Mouse (Mus musculus): Measurements from ENCODE around the gene Gsap.

The Gsap gene

GRCm38 (mm10) chr5:21260746-21261145 lies 74.7 kb downstream of the Gsap start:
- DNase-seq (ENCODE audit: low read depth, low spot score) = no peak

DNA sequence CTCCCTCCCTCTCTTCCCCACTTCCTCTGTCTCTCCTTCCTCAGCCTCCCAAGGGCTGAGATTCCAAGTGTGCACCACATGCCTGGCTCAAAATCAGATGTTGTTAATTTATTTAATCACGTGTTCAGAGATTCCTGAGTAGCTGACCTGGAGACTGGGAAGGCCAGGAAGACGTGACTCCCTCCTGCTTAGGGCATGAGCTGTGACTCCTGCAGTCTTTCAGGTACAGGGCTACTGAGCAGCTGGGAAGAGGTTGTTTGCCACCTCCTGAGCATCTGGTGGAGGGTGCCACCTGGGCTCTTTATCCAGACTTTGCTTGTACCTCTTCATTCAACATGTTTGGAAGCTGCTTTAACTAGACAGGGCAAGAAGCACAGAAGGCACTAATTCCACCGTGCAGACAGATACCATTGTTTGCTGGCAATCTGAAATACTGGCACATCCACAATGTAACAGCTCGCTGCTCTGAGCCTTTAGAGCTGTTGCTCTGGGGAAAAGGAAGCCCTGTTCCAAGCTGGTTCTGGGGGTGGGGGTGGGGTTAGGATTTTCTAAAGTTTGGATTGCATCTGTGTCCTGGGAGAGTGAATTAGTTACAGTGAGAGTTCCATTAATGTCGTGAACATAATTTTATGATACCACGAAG lies 75.3 kb downstream of the Gsap start:
- no peak for DNase-seq (ENCODE audit: low read depth, low spot score)

- peak; percentile 50 for DNase-seq (ENCODE audit: low read depth, low spot score)
Observed at GRCm38 (mm10) chr5:21263202-21264055, 77.4 kb downstream of the Gsap start.

DNA sequence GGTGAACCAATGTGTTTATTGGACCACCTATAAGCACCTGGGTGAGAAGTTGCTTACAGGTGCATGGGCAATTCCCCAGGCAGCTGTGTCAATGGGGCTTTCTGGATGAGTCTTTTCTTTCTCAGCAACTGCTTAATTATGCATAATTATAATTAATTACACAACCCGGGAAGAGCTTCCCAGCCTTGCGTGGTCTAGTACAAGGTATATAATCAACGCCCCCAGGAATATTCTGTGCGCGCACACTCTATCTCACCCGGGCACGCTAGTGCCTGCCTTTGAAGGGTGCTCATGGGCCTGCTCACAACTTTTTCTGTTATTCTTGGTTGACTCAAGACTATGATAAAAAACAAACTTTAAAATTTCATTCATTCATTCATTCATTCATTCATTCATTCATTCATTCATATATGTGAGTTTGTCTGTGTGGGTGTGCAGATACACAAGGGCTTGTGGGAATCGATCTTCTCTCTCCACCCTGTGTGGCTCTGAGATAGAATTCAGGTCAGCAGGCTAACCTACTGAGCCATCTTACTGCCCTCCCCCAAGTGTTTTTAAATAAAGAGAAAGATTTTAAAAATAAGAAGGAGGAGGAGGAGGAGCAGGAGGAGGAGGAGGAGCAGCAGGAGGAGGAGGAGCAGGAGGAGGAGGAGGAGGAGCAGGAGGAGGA lies 78.4 kb downstream of the Gsap start:
- DNase-seq (ENCODE audit: low read depth, low spot score) = no peak

DNA sequence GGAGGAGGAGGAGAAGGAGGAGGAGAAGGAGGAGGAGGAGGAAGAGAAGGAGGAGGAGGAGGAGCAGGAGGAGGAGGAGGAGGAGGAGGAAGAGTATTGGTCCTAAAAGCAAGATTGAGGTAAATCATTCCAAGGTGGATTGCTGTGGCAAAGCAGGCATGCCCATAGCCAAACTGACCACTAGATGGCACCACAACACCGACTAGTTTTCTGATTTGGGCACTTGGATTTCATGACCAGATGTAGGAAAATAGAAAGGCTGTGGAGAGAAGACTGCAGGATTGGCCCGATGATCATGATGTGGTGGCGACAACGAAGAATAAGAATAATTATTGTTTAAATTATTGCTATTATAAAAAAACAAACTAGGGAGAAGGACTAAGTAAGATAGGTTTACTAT lies 79.0 kb downstream of the Gsap start:
- peak; percentile 90 for DNase-seq (ENCODE audit: low read depth, low spot score)

GRCm38 (mm10) chr5:21267090-21267489 lies 81.0 kb downstream of the Gsap start:
- no peak for DNase-seq (ENCODE audit: low read depth, low spot score)

GRCm38 (mm10) chr5:21269446-21269845 lies 83.4 kb downstream of the Gsap start:
- DNase-seq (ENCODE audit: low read depth, low spot score) = no peak

DNA sequence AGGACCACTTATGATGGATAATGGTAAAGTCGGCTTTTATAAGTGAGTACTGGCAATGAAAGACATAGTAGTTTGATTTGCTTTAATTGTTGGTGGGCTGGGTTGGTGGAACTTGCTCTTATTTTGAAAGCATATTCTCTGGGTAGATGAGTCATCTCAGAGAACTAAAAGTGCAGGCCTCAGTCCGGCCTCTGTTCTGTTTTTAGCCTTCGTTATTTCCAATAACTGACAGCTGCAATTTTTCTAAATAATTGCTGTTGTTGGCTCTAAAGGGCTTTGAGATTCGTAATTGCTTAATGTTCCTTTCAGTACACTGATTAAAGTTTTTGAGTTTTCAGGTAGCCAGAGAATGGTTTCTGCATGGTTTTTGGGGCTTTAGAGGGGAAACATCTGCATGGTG lies 84.7 kb downstream of the Gsap start:
- no peak for DNase-seq (ENCODE audit: low read depth, low spot score)

DNA sequence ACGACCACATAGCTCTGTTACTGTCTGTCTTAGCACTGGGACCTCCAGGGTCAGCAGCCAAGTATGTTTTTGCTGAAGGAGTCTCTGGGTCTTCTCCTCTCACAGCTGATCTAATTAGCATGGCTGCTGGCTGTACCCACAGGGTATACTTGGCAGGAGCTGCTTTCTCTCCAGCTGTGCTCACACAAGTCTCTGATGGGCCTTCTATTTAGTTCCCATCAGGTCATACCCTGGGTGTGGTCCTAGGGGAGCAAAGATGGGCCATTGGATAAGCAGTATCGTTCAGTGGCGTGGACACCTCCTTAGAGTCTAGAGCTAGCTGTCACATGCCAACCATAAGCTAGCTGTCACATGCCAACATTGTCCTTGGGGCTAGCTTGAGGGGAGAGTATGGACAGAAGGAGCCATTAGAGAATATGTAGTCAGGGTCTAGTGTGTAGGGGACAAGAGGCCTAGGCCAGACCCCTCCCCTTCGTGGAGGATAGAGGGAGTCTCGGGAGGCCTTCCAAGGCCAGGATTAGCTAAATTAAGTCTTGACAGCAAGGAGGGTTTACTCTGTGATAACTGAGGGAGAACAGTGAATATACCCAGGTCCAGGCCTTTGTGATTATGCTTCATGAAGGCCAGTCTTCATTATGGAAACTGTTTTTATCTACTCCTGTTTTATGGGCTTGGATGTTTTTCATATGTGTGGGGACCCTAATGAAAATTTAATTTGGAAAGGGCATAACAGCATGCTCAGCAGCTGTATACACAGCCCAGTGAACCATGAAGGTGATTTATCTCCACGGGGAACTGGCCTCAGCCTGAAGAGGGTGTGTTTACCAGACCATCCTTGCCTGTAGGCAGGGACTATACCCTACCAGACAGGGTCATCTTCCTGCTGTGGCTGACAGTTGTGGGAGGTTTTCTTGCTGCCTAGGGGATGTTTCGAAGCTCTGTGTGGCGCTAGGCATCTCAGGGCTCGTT lies 85.6 kb downstream of the Gsap start:
- DNase-seq (ENCODE audit: low read depth, low spot score) = no peak

- DNase-seq (ENCODE audit: low read depth, low spot score) = peak; percentile 35
Observed at GRCm38 (mm10) chr5:21277685-21278084, 91.6 kb downstream of the Gsap start.

GRCm38 (mm10) chr5:21283356-21284062 lies 97.5 kb downstream of the Gsap start:
- peak; percentile 19 for DNase-seq (ENCODE audit: low read depth, low spot score)

DNA sequence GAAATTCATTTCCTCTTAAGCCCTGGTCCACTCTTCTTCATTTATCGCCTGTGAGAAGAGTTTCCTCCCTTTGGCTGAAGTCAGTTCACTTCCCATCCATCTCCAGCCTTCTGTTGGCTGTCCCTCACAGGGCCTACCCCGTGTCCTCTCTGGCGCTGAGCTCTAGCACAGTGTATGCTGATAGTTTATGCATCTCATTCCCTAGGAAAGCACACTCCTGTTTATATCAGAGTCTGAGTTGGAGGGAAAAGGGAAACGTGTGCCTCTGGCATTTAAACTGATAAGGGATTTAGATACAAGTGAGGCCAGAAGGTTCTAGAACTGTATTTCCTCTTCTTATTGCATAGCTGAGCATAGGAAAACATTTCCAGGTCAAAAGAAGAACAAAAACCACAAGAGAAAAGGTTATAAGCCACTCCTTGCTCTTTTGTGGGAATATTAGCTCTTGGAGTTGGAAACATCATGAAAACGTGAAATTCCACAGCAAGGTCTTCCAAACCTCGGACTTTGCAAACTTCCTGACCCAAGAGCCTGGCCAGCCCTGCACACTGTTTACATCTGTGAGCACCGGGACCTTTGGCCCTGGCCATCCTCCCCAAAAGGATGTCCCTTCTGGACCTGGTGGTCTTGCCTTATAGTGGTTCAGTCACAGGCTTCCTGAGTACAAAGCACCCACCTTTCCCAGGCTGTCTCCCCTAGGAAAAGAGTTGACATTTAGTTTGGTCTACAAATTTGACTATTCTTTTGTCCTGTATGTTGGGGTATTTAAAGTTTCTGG lies 102.8 kb downstream of the Gsap start:
- DNase-seq (ENCODE audit: low read depth, low spot score) = no peak

DNA sequence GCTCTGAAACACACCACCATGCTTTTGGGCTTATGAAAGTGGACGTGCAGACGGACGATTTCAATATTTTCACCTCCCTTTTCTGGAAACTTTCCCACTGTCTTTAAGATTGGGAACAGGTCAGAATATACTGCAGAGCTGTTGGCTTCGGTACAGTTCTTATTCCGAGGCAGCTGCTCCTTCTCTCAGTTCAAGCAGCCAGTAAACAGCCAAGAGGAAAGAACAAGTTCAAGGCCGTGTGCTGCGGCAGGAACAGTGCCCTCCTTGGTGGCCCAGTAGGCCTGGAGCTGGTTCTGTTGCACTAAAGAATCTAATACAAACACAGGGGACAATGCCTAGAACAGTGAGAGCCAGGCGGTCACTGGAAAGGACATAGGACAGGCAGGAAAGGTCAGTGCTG lies 104.5 kb downstream of the Gsap start:
- DNase-seq (ENCODE audit: low read depth, low spot score) = no peak

DNA sequence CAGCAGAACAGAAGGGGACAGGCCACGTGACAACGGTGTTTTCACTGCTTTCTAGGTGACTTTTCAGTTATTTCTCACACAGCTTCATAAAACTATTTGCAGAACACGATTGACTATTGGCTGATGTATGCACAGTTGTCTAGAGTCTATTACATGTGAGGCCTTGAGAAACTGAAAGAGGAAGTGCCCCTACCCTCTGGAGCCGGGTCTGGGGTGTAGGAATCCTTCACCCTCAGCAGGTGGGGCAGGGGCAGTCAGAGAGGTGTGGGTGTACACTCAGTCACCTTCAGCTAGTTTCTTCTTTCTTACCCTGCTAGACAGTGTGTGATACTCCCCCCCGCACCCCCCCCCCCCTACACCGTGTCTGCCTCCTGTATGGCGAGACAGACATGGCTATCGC lies 109.6 kb downstream of the Gsap start:
- DNase-seq (ENCODE audit: low read depth, low spot score) = no peak

GRCm38 (mm10) chr5:21299076-21299755 lies 113.2 kb downstream of the Gsap start:
- DNase-seq (ENCODE audit: low read depth, low spot score) = no peak

GRCm38 (mm10) chr5:21300058-21300457 lies 114.0 kb downstream of the Gsap start:
- no peak for DNase-seq (ENCODE audit: low read depth, low spot score)

- DNase-seq (ENCODE audit: low read depth, low spot score) = no peak
Observed at GRCm38 (mm10) chr5:21301011-21301410, 115.0 kb downstream of the Gsap start.

GRCm38 (mm10) chr5:21307165-21307564 lies 121.1 kb downstream of the Gsap start:
- no peak for DNase-seq (ENCODE audit: low read depth, low spot score)

DNA sequence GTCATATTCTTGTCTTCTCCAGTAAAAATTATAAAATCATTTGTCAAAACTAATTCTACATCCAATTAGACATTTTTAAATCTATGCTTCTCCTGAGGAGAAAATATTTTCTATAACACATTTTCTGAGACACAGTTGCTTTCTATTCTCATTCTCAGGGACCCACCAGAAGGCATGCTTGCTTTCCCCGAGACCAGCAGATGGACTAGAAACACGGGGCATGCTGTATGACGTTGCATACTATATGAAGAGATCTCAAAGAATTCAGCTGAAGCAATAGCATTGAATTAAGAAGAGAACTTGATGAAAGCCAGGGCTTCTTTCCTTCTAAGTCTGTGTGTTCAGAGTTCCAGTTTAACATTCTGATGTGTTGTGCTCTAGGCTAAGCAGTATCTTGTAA lies 128.6 kb downstream of the Gsap start:
- no peak for DNase-seq (ENCODE audit: low read depth, low spot score)

All from brain, adult 2 months (tissue).